Mouse (Mus musculus): Measurements from ENCODE around the gene Clptm1l. TPM values are rescaled to one million over a fixed set of nuclear protein-coding genes. Genes with fewer than 3 reads are reported as not detected.

Gene Clptm1l
- polyA plus RNA-seq, 1 experiment from 2014 or later = 122 TPM

DNA sequence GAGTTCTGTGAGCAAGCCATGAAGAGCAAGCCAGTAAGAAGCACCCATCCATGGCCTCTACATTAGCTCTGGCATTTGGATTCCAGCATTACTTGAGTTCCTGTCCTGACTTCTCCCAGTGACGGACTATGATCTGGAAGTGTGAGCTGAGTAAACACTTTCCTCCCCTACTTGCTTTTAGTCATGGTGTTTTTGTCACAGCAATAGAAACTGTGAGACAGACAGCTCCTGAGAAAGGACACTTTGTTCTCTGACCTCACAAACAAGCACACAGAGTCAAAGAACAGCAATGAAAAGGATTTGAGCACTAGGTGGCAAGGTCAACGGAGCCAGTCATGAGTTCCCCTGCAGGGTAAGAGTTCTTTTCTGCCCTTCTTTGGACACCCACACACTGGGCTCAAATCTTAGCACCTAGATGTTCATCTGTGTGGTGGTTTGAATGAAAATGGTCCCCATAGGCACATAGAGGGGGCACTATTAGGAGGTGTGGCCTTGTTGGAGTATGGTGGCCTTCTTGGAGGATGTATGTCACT, 56.4 kb downstream of the Clptm1l start:
- 72% methylated on average over 2 of the region's 2 CpGs for WGBS
- no peak for ATAC-seq (ENCODE audit: insufficient number of reproducible peaks, low FRiP score)

More for the DNA sequence above, 56.4 kb downstream of the Clptm1l start:
- Histone ChIP-seq H3K27ac (ENCODE audit: poor library complexity, severe bottlenecking) (no peak overlapping the region), H3K9me3 (replicated peaks) (no peaks in the 10 kb centered on the region), H3K27me3 (replicated peaks) (peaks cover 11% of the 10 kb centered on the region), H3K4me2 (no peak overlapping the region), H3K4me3 (no peak overlapping the region), H3K36me3 (no peaks in the 10 kb centered on the region), H3K9ac (no peak overlapping the region), H3K4me1 (replicated peaks) (no peaks in the 10 kb centered on the region)

Other genes with a start within 250 kb of the Clptm1l start
- gene Lpcat1, start 136.8 kb upstream of the Clptm1l start, polyA plus RNA-seq (2016; fragmentation: Nextera tagmentation; extraction: Ambion mirVana) = 24.1 and 25.1 TPM in 2 replicates
- gene Slc6a3, start 67.3 kb upstream of the Clptm1l start, polyA plus RNA-seq (2016; fragmentation: Nextera tagmentation; extraction: Ambion mirVana) = 0.09 and 0.35 TPM in 2 replicates
- 2.9 and 3.0 TPM in 2 replicates for gene Tert, start 22.9 kb downstream of the Clptm1l start, polyA plus RNA-seq (2016; fragmentation: Nextera tagmentation; extraction: Ambion mirVana)
- not detected in 2 replicates for gene Slc6a18, start 74.0 kb downstream of the Clptm1l start, polyA plus RNA-seq (2016; fragmentation: Nextera tagmentation; extraction: Ambion mirVana)
- not detected in 2 replicates for gene Slc6a19, start 100.9 kb downstream of the Clptm1l start, polyA plus RNA-seq (2016; fragmentation: Nextera tagmentation; extraction: Ambion mirVana)
- 52.1 and 53.2 TPM in 2 replicates for gene Slc12a7, start 129.1 kb downstream of the Clptm1l start, polyA plus RNA-seq (2016; fragmentation: Nextera tagmentation; extraction: Ambion mirVana)
- 4.9 and 5.5 TPM in 2 replicates for gene Nkd2, start 243.6 kb downstream of the Clptm1l start, polyA plus RNA-seq (2016; fragmentation: Nextera tagmentation; extraction: Ambion mirVana)

Data from heart, embryonic 12.5 days (tissue).